Mouse (Mus musculus) neutrophil, adult 65 days (primary cell): Measurements from ENCODE around the gene Cxcl3. TPM values are rescaled to one million over a fixed set of nuclear protein-coding genes. Genes with fewer than 3 reads are reported as not detected.

Experiments
- total RNA-seq: library from RNA; stranded (reverse); gene quantifications from 2 replicates; pipeline ENCODE4 v1.2.4, GENCODE M21; 2023

The Cxcl3 gene
- 4.6 and 5.9 TPM in 2 replicates for total RNA-seq

DNA sequence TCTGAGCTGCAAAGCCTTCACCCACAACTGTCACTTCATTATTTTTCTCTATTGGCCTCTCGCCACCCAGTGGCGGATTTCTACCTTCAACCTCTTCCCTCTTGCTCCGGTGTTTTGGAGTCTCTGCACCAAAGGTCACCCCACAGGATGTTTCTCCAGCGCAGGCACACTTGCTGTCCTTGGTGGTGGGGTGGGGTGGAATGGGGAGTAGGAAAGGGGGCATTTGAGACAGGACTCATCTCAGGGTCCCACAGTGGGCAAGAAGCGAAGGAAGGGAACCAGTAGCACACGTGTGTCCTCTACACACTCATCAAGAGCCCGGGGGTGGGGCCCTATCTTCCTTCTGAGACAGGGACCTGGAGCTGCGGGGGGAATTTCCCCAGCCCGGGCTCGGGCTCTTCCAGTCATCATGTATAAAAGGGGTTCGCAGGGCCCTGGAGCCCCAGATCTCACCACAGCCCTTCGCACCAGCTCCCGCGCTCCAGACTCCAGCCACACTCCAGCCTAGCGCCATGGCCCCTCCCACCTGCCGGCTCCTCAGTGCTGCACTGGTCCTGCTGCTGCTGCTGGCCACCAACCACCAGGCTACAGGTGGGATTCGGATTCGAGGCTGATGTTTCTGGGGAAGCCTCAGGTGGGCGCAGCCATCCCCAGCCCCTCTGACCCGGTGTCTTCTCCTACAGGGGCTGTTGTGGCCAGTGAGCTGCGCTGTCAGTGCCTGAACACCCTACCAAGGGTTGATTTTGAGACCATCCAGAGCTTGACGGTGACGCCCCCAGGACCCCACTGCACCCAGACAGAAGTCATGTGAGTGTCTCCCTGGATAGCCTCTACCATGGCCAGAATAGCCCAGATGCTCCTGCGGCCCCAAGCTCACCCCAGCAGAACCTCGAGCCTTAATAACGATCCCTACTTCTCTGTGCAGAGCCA, at the start of gene Cxcl3:
TSS of gene Cxcl3 (plus strand) at position 445 of the 930 bp plus-strand sequence.

DNA sequence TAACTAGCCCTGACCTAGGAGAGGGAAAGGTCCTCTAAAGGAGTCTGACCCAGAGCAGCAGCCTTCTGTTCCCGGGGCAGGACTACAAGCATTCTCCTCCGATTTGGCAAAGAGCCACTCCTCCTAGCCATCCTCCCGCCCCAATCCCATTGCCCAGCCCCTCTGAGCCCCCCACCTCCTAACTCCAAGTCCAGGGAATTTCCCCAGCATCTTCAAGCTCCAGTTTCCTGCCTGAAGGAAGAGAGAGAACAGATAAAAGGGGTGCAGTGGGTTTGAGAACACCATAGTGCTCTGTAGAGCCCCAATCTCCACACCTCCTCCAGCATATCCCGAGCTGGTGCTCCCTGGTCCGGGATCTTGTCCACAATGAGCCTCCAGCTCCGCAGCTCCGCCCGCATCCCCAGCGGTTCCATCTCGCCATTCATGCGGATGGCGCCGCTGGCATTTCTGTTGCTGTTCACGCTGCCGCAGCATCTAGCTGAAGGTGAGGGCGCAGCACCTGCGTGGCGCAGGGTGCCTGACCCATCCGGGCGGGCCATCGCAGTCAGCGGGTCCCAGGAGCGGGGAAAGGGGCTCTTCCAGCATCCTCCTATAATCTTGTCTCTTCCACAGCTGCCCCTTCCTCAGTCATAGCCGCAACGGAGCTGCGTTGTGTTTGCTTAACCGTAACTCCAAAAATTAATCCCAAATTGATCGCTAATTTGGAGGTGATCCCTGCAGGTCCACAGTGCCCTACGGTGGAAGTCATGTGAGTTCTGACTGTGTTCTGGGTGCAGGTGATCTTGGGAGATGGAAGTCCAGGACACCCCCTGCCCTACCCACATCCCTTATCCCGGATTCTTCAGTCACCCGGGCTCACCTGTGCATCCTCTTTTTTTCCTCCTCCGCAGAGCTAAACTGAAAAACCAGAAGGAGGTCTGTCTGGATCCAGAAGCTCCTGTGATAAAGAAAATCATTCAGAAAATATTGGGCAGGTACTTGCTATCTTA, 26.5 kb upstream of the Cxcl3 start, which contains the start of gene Cxcl5:
TSS of gene Cxcl5 (plus strand) at position 284 of the 989 bp plus-strand sequence.

DNA sequence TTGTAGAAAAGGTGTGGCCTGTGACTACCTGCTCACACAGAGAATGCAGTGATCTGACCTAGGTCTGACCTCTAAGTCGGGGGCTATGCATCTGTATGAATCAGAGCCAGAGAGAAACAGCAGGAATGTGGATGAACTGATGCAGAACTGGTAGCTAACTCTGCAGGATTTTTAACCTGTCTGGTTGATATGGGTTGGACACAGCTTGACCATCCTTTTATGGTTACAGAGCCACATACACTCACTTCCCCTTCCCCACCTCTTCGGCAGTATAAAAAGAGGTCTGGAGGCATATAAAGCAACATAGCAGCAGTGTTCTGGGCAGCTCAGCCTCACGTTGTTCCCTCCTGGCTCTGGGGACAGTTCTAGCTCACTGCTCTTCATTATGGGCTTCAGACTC, 17.7 kb upstream of the Cxcl3 start, which contains the start of gene Ppbp:
TSS of gene Ppbp (plus strand) at position 301 of the 400 bp plus-strand sequence.

DNA sequence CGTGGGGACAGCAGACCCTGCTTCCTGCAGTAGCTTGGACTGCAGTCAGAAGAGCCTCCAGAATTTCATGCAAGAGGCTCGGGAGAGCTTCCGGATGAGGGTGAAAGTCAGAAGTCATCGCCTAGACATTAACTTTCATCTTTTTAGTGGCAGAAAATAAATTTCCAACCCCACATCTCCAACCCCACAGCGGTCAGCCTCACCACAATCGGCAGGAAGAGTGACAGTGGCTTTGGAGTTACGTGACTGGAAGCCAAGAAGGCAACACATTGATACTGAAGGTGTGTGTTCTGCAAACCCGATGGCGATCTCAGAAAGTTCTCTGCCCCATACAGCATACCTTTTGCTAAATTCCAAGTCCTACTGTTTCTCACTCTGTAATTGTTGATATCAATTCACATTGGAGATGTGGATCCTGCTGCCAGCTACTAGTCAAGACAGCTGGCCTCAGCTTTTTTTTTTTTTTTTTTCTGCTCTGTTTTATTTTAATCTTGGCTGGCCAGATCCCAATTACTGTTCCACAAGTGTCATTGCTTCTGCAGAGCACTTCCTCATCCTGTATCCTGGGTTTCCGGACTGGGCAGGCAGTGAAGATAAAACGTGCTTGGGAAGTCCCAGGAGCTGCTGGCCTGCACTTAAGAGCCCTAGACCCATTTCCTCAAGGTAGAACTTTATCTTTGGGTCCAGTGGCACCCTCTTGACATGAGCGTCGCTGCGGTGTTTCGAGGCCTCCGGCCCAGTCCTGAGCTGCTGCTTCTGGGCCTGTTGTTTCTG, 13.8 kb upstream of the Cxcl3 start, which contains the start of gene Pf4:
TSS of gene Pf4 (plus strand) at position 556 of the 774 bp plus-strand sequence.

DNA sequence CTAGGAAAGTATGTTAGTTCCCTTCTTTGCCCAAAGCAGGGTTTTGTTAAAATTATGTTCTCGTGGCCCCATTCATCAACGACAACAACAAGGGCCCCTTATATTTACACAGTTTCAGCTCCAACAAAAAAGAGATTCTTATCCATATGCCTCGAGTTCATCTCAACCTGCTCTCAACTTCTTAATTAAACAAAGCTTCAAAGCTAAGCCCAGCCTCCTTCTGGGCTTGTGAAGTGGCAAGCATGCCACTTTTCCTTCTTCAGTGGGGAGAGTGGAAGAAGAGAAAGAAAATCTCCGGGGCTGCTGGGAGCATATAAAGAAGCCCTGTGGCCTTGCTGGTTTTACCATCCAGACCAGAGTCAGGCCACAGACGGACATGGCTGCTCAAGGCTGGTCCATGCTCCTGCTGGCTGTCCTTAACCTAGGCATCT, 8.3 kb downstream of the Cxcl3 start, which contains the start of gene Cxcl15:
TSS of gene Cxcl15 (plus strand) at position 340 of the 431 bp plus-strand sequence.

Other genes with a start within 250 kb of the Cxcl3 start
- not detected in 2 replicates for gene 5830473C10Rik, start 225.0 kb upstream of the Cxcl3 start, total RNA-seq
- gene Rassf6, start 145.4 kb upstream of the Cxcl3 start, total RNA-seq: 0.41 TPM in 1 of 2 replicates, not detected in the other
- gene Cxcl5, start 26.7 kb upstream of the Cxcl3 start, total RNA-seq: not detected in 2 replicates
- 4.1 and 9.9 TPM in 2 replicates for gene Ppbp, start 17.6 kb upstream of the Cxcl3 start, total RNA-seq
- 15.2 and 24.4 TPM in 2 replicates for gene Pf4, start 13.7 kb upstream of the Cxcl3 start, total RNA-seq
- gene Cxcl15, start 8.4 kb downstream of the Cxcl3 start, total RNA-seq: not detected in 2 replicates
- gene Cxcl1, start 105.1 kb downstream of the Cxcl3 start, total RNA-seq: 0.61 TPM in 1 of 2 replicates, not detected in the other
- 697 and 820 TPM in 2 replicates for gene Cxcl2, start 117.8 kb downstream of the Cxcl3 start, total RNA-seq
- 1.9 and 4.1 TPM in 2 replicates for gene Mthfd2l, start 145.0 kb downstream of the Cxcl3 start, total RNA-seq
- gene Epgn, start 241.4 kb downstream of the Cxcl3 start, total RNA-seq: not detected in 2 replicates